Mouse (Mus musculus): ENCODE measurements around the gene Gm973. TPM values are rescaled to one million over a fixed set of nuclear protein-coding genes. Genes with fewer than 3 reads are reported as not detected.
A peak's percentile ranks its signal among the peaks of the same experiment; 100 is the strongest.

The Gm973 gene
- polyA plus RNA-seq, 1 experiment from 2014 or later, result 11.5 TPM

- Histone ChIP-seq H3K4me1 (ENCODE audit: control insufficient read depth, insufficient read depth, low read depth, low read length) (no peaks in the 10 kb centered on the region), H3K9ac (ENCODE audit: low read depth, low read length) (no peak overlapping the region), H3K27me3 (replicated peaks; ENCODE audit: control insufficient read depth, insufficient read depth, low read length) (no peaks in the 10 kb centered on the region), H3K4me3 (ENCODE audit: low read length) (no peak overlapping the region), H3K36me3 (ENCODE audit: control insufficient read depth, insufficient read depth, low read length) (no peaks in the 10 kb centered on the region), H3K9me3 (ENCODE audit: control insufficient read depth, low read length) (no peaks in the 10 kb centered on the region), H3K27ac (ENCODE audit: low read depth, low read length) (no peak overlapping the region), H3K4me2 (ENCODE audit: low read length) (no peak overlapping the region)
- no peak for ATAC-seq
- WGBS, result 55% methylated on average over 11 of the region's 11 CpGs
Measured at GRCm38 (mm10) chr1:59602531-59603416, 86.7 kb downstream of the Gm973 start.

GRCm38 (mm10) chr1:59603417-59603712 is 87.3 kb downstream of the Gm973 start:
- WGBS, result 82% methylated on average over 2 of the region's 2 CpGs
- Histone ChIP-seq H3K27me3 (replicated peaks; ENCODE audit: control insufficient read depth, insufficient read depth, low read length) (no peaks in the 10 kb centered on the region), H3K4me3 (ENCODE audit: low read length) (no peak overlapping the region), H3K36me3 (ENCODE audit: control insufficient read depth, insufficient read depth, low read length) (no peaks in the 10 kb centered on the region), H3K4me2 (ENCODE audit: low read length) (no peak overlapping the region), H3K27ac (ENCODE audit: low read depth, low read length) (no peak overlapping the region), H3K9me3 (ENCODE audit: control insufficient read depth, low read length) (no peaks in the 10 kb centered on the region), H3K9ac (ENCODE audit: low read depth, low read length) (no peak overlapping the region), H3K4me1 (ENCODE audit: control insufficient read depth, insufficient read depth, low read depth, low read length) (no peaks in the 10 kb centered on the region)
- ATAC-seq, result no peak

DNA sequence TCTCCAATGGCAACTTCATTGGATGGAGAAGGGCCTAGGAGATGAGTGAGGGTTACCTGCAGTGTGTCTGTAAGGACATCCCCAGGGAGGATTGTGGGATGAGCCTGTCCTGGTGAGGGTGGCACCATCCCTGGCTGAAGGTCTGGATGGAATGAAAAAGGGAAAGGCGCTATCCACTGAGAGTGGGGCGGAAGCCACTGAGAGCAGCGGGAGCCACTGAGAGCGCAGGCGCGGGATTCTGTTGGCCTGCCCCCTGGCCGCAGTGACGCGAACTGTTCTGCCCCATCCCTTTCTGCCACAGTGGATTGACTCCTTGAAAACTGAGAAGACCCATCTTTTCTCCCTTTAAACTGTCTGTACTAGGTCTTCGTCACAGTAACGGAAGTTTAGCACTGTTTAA is 87.8 kb downstream of the Gm973 start:
- H3K9ac ChIP-seq (ENCODE audit: low read depth, low read length), result no peak overlapping the region
- no peak overlapping the region for H3K4me3 ChIP-seq (ENCODE audit: low read length)
- no peaks in the 10 kb centered on the region for H3K27me3 ChIP-seq (replicated peaks; ENCODE audit: control insufficient read depth, insufficient read depth, low read length)
- H3K4me1 ChIP-seq (ENCODE audit: control insufficient read depth, insufficient read depth, low read depth, low read length), result no peaks in the 10 kb centered on the region
- WGBS, result 19% methylated on average over 11 of the region's 11 CpGs
- ATAC-seq, result no peak
- H3K36me3 ChIP-seq (ENCODE audit: control insufficient read depth, insufficient read depth, low read length), result no peaks in the 10 kb centered on the region
- no peak overlapping the region for H3K27ac ChIP-seq (ENCODE audit: low read depth, low read length)
- H3K4me2 ChIP-seq (ENCODE audit: low read length), result no peak overlapping the region
- H3K9me3 ChIP-seq (ENCODE audit: control insufficient read depth, low read length), result no peaks in the 10 kb centered on the region

DNA sequence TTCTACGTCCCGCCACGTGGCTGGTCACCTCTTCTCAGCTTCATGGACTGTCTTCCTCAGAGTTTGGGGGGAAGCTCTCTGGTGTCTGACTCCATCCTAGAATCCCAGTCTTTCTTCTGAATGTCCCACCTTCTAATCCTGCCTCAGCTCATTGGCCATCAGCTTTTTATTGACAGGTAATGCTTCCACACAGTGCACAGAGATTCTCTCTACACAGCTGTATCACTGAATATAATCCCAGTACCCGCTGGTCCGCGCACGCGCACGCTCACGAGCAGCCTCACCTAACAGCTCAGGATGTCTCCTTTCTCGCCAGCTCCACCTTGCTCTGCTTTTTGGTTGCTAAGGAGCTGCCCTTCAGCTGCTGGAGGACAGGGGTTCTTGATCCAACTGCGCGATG is 90.4 kb downstream of the Gm973 start:
- Histone ChIP-seq H3K36me3 (ENCODE audit: control insufficient read depth, insufficient read depth, low read length) (no peaks in the 10 kb centered on the region), H3K9me3 (ENCODE audit: control insufficient read depth, low read length) (no peaks in the 10 kb centered on the region), H3K4me2 (ENCODE audit: low read length) (no peak overlapping the region), H3K4me1 (ENCODE audit: control insufficient read depth, insufficient read depth, low read depth, low read length) (no peaks in the 10 kb centered on the region), H3K4me3 (ENCODE audit: low read length) (no peak overlapping the region), H3K9ac (ENCODE audit: low read depth, low read length) (no peak overlapping the region), H3K27me3 (replicated peaks; ENCODE audit: control insufficient read depth, insufficient read depth, low read length) (no peaks in the 10 kb centered on the region), H3K27ac (ENCODE audit: low read depth, low read length) (no peak overlapping the region)
- peak; percentile 40; the same call in 1 of the 2 replicates for ATAC-seq
- WGBS, result 88% methylated on average over 13 of the region's 13 CpGs

- no peaks in the 10 kb centered on the region for H3K36me3 ChIP-seq (ENCODE audit: control insufficient read depth, insufficient read depth, low read length)
- H3K9me3 ChIP-seq (ENCODE audit: control insufficient read depth, low read length), result no peaks in the 10 kb centered on the region
- no peaks in the 10 kb centered on the region for H3K27me3 ChIP-seq (replicated peaks; ENCODE audit: control insufficient read depth, insufficient read depth, low read length)
- no peaks in the 10 kb centered on the region for H3K4me1 ChIP-seq (ENCODE audit: control insufficient read depth, insufficient read depth, low read depth, low read length)
- no peak overlapping the region for H3K4me3 ChIP-seq (ENCODE audit: low read length)
- no peak overlapping the region for H3K4me2 ChIP-seq (ENCODE audit: low read length)
- H3K27ac ChIP-seq (ENCODE audit: low read depth, low read length), result no peak overlapping the region
- WGBS, result 35% methylated on average over 7 of the region's 7 CpGs
- ATAC-seq, result 0 out of 2 replicates have a peak, but pooled peaks have one; percentile 40
- no peak overlapping the region for H3K9ac ChIP-seq (ENCODE audit: low read depth, low read length)
Measured at GRCm38 (mm10) chr1:59607071-59607470, 91.0 kb downstream of the Gm973 start.

DNA sequence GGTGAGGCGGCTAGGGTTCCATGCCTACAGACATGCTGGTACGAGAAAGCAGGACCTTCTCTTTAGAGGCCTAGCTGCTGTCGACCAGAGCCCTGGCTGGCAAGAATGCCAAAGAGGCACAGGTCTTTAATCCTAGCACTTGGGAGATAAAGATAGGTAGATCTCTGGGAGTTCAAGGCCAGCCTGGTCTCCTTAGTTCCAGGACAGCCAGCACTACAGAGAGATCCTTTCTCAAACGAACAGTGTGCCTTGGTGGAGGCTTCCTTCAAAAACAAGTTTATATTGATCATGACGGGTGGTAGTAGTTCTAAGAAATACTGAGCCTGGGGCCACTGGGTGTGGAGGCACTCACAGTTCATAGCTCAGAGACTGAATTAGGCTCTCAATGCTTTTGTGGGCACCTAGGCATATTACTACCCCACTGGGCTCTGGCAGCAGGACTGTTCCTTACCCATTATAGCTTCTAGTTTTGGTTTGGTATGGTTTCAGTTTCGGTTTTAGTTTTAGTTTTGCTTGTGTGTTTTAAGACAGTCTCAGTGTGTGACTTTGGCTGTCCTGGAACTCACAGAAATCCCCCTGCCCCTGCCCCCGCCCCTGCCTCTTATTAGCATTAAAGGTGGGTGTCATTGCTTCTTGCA is 92.2 kb downstream of the Gm973 start:
- H3K36me3 ChIP-seq (ENCODE audit: control insufficient read depth, insufficient read depth, low read length), result no peaks in the 10 kb centered on the region
- H3K9ac ChIP-seq (ENCODE audit: low read depth, low read length), result no peak overlapping the region
- no peak overlapping the region for H3K4me2 ChIP-seq (ENCODE audit: low read length)
- H3K4me1 ChIP-seq (ENCODE audit: control insufficient read depth, insufficient read depth, low read depth, low read length), result no peaks in the 10 kb centered on the region
- H3K4me3 ChIP-seq (ENCODE audit: low read length), result no peak overlapping the region
- no peaks in the 10 kb centered on the region for H3K9me3 ChIP-seq (ENCODE audit: control insufficient read depth, low read length)
- ATAC-seq, result no peak
- H3K27me3 ChIP-seq (replicated peaks; ENCODE audit: control insufficient read depth, insufficient read depth, low read length), result no peaks in the 10 kb centered on the region
- H3K27ac ChIP-seq (ENCODE audit: low read depth, low read length), result no peak overlapping the region
- 91% methylated on average over 7 of the region's 7 CpGs for WGBS

DNA sequence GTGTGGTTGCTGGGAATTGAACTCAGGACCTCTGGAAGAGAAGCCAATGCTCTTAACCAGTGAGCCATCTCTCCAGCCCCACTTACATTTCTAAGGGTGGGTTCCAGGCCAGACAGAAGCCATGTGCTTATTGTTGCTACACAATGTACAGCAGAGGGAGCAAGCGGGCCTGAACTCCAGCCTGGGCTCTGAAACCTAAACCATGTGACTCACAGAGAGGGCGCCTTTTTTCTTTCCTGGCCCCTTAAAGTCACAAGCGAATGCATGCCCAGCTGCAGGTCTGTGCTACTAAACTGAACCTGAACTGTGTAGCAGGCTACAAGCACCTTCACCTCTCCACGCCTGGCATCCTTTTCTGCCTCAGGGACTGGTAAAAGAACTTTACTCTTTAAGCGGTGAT is 92.9 kb downstream of the Gm973 start:
- H3K4me2 ChIP-seq (ENCODE audit: low read length), result no peak overlapping the region
- H3K9ac ChIP-seq (ENCODE audit: low read depth, low read length), result no peak overlapping the region
- no peaks in the 10 kb centered on the region for H3K4me1 ChIP-seq (ENCODE audit: control insufficient read depth, insufficient read depth, low read depth, low read length)
- no peaks in the 10 kb centered on the region for H3K27me3 ChIP-seq (replicated peaks; ENCODE audit: control insufficient read depth, insufficient read depth, low read length)
- H3K27ac ChIP-seq (ENCODE audit: low read depth, low read length), result no peak overlapping the region
- WGBS, result 67% methylated on average over 5 of the region's 5 CpGs
- no peak for ATAC-seq
- H3K4me3 ChIP-seq (ENCODE audit: low read length), result no peak overlapping the region
- H3K36me3 ChIP-seq (ENCODE audit: control insufficient read depth, insufficient read depth, low read length), result no peaks in the 10 kb centered on the region
- H3K9me3 ChIP-seq (ENCODE audit: control insufficient read depth, low read length), result no peaks in the 10 kb centered on the region

GRCm38 (mm10) chr1:59609458-59609857 is 93.4 kb downstream of the Gm973 start:
- Histone ChIP-seq H3K9me3 (ENCODE audit: control insufficient read depth, low read length) (no peaks in the 10 kb centered on the region), H3K4me1 (ENCODE audit: control insufficient read depth, insufficient read depth, low read depth, low read length) (no peaks in the 10 kb centered on the region), H3K36me3 (ENCODE audit: control insufficient read depth, insufficient read depth, low read length) (no peaks in the 10 kb centered on the region), H3K27ac (ENCODE audit: low read depth, low read length) (no peak overlapping the region), H3K4me2 (ENCODE audit: low read length) (no peak overlapping the region), H3K9ac (ENCODE audit: low read depth, low read length) (no peak overlapping the region), H3K27me3 (replicated peaks; ENCODE audit: control insufficient read depth, insufficient read depth, low read length) (no peaks in the 10 kb centered on the region), H3K4me3 (ENCODE audit: low read length) (no peak overlapping the region)
- 89% methylated on average over 4 of the region's 4 CpGs for WGBS
- no peak for ATAC-seq

- no peaks in the 10 kb centered on the region for H3K9me3 ChIP-seq (ENCODE audit: control insufficient read depth, low read length)
- no peak for ATAC-seq
- whole genome bisulfite sequencing, result 79% methylated on average over 10 of the region's 10 CpGs
- H3K4me1 ChIP-seq (ENCODE audit: control insufficient read depth, insufficient read depth, low read depth, low read length), result no peaks in the 10 kb centered on the region
- no peaks in the 10 kb centered on the region for H3K36me3 ChIP-seq (ENCODE audit: control insufficient read depth, insufficient read depth, low read length)
- no peak overlapping the region for H3K4me3 ChIP-seq (ENCODE audit: low read length)
- no peak overlapping the region for H3K4me2 ChIP-seq (ENCODE audit: low read length)
- H3K27me3 ChIP-seq (replicated peaks; ENCODE audit: control insufficient read depth, insufficient read depth, low read length), result no peaks in the 10 kb centered on the region
- no peak overlapping the region for H3K27ac ChIP-seq (ENCODE audit: low read depth, low read length)
- no peak overlapping the region for H3K9ac ChIP-seq (ENCODE audit: low read depth, low read length)
Measured at GRCm38 (mm10) chr1:59609896-59610295, 93.8 kb downstream of the Gm973 start.
